8 mouse cellular contexts compared by ENCODE assay signal in genomic region chr1:151096079-151096478, GRCm38 (mm10).
DNase-seq lines count a peak whose midpoint lies in the region; ATAC-seq and TF ChIP-seq lines count a peak whose summit lies in the region.

No protein-coding gene starts in this region.

- ATAC-seq in frontal cortex, adult (ENCODE audit: low TSS enrichment) = peak; percentile 72
- peak; percentile 66 for ATAC-seq in hindbrain, embryonic 12.5 days (ENCODE audit: low FRiP score)

- intact Hi-C loops in left cerebral cortex, adult 2 months (cut with DNase I) = no loop called here

- H3K27ac ChIP-seq in hindbrain, embryonic 12.5 days = no peak overlapping the region
- H3K27ac ChIP-seq in left cerebral cortex, adult 2 months = no peak overlapping the region

- 29% methylated on average over 9 of the region's 9 CpGs for WGBS in hindbrain, embryonic 12.5 days

- no peaks in the 10 kb centered on the region for H3K36me3 ChIP-seq in hindbrain, embryonic 12.5 days

- DNase-seq in frontal cortex, adult 2 months (ENCODE audit: extremely low spot score in 1 of 2, low spot score in 1 of 2) = no peak
- DNase-seq in embryo, embryonic 11 days = peak; percentile 56
- peak; percentile 55 for DNase-seq in lung, postnatal 25 days (ENCODE audit: low spot score)
- peak; percentile 27 to 57 for DNase-seq in thymus, adult 18-20 months
- DNase-seq in left cerebral cortex, adult 2 months (ENCODE audit: extremely low spot score in 1 of 2, low spot score in 2 of 2) = no peak
- DNase-seq in MN1 (ENCODE audit: low spot score) = no peak

- peak overlapping the region; percentile 24; the same call in 1 of the 2 replicates for H3K4me2 ChIP-seq in hindbrain, embryonic 12.5 days (replicated peaks)

- H3K4me1 ChIP-seq in hindbrain, embryonic 12.5 days = peaks cover 8% of the 10 kb centered on the region

- H3K27me3 ChIP-seq in hindbrain, embryonic 12.5 days = no peaks in the 10 kb centered on the region

- H3K4me3 ChIP-seq in hindbrain, embryonic 12.5 days = no peak overlapping the region
- H3K4me3 ChIP-seq in left cerebral cortex, adult 2 months = no peak overlapping the region

- no peak for TF ChIP-seq CTCF in left cerebral cortex, adult 2 months (IDR thresholded peaks at IDR 0.05)

- H3K9me3 ChIP-seq in hindbrain, embryonic 12.5 days (replicated peaks) = no peaks in the 10 kb centered on the region

- no peak overlapping the region for H3K9ac ChIP-seq in hindbrain, embryonic 12.5 days

Comparison
In these comparisons a context has a peak if more than half of its experiments do, and no peak if none do; other contexts are left out.
1. DNase-seq: peak in embryo, embryonic 11 days (single experiment), lung, postnatal 25 days (single experiment) and thymus, adult 18-20 months (2 of 2); none in frontal cortex, adult 2 months (0 of 2), left cerebral cortex, adult 2 months (0 of 2) and MN1 (single experiment).